Mouse (Mus musculus) liver, embryonic 11.5 days (tissue): ENCODE results near the gene Plcl1. TPM values are rescaled to one million over a fixed set of nuclear protein-coding genes. Genes with fewer than 3 reads are reported as not detected.

Source experiments
- ATAC-seq: fragments of 200-750 bp; cut with Nextera tagmentation; replicated peaks from 2 replicates; pipeline ENCODE4 v1.8.0; 2017; ENCODE audit warnings: moderate number of reproducible peaks, mild to moderate bottlenecking, moderate TSS enrichment, moderate library complexity; ENCODE audit not compliant: low FRiP score
- DNase-seq: peaks from one replicate; pipeline ENCODE4 v3.0.0-alpha.2; 2017; ENCODE audit warnings: low spot score
- H3K27ac ChIP-seq: fragments of 300-500 bp; sonication (generic); 2 replicates; pipeline ENCODE4 v1.5.1; 2014; ENCODE audit warnings: mild to moderate bottlenecking, low read depth, low read length, control low read depth
- H3K27me3 ChIP-seq: fragments of 300-500 bp; sonication (generic); replicated peaks from 2 replicates; pipeline ENCODE4 v1.6.1; 2014; ENCODE audit warnings: low read length, mixed read lengths; ENCODE audit not compliant: control insufficient read depth, insufficient read depth
- H3K36me3 ChIP-seq: fragments of 300-500 bp; sonication (generic); 2 replicates; pipeline ENCODE4 v1.6.1; 2014; ENCODE audit warnings: mild to moderate bottlenecking, low read length, moderate library complexity, mixed read lengths; ENCODE audit not compliant: control insufficient read depth, insufficient read depth
- H3K4me1 ChIP-seq: fragments of 300-500 bp; sonication (generic); replicated peaks from 2 replicates; pipeline ENCODE4 v1.6.1; 2014; ENCODE audit warnings: low read length, mixed read lengths; ENCODE audit not compliant: control insufficient read depth, insufficient read depth
- H3K4me2 ChIP-seq: fragments of 300-500 bp; sonication (generic); 2 replicates; pipeline ENCODE4 v1.6.1; 2014; ENCODE audit warnings: mild to moderate bottlenecking, control low read depth, moderate library complexity
- H3K4me3 ChIP-seq: fragments of 300-500 bp; sonication (generic); 2 replicates; pipeline ENCODE4 v1.5.1; 2014; ENCODE audit warnings: low read depth, low read length, control low read depth
- H3K9ac ChIP-seq: fragments of 300-500 bp; sonication (generic); 2 replicates; pipeline ENCODE4 v1.6.1; 2014; ENCODE audit warnings: low read depth, low read length, control low read depth
- H3K9me3 ChIP-seq: fragments of 300-500 bp; sonication (generic); 2 replicates; pipeline ENCODE4 v1.6.1; 2016; ENCODE audit warnings: low read length, inconsistent platforms, mixed read lengths; ENCODE audit not compliant: control insufficient read depth
- WGBS: fragments of 180-500 bp; shearing (Covaris S2); extraction: QIAGEN DNeasy Blood & Tissue Kit; methylation state at CpG from one replicate; pipeline ENCODE4 v1.1.7; 2014; 5-methylcytosine and 5-hydroxymethylcytosine counted together
- polyA plus RNA-seq: library from polyadenylated mRNA; unstranded; fragments of >200 nt; fragmentation: Nextera tagmentation; extraction: Ambion mirVana; gene quantifications from 2 replicates; pipeline ENCODE4 v1.2.1, GENCODE M21; 2014

Plcl1 gene
- polyA plus RNA-seq, 1 experiment from 2014 or later: 0.63 TPM

DNA sequence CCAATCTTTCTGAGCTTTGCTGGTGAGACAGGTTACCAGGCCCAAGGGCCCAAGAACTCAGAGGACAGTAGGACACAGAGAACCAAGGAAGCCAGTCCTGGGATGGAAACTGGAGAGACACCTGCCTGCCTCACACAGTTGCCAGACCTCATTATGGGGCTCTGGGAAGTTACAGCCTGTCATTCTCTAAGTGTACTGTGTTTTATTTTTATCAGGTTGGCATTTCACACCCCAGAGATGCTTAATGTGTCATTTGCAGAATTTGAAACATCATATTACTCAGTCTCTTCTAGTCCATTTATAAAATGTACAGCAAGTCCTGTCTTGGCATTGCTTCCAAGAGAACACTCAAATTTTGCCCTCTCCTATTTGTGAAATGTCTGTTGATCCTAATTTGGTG, 111.5 kb downstream of the Plcl1 start:
- H3K9ac ChIP-seq: no peak overlapping the region
- H3K36me3 ChIP-seq: no peaks in the 10 kb centered on the region
- DNase-seq (no peak), ATAC-seq (no peak)
- no peaks in the 10 kb centered on the region for H3K27me3 ChIP-seq
- no peaks in the 10 kb centered on the region for H3K9me3 ChIP-seq
- no peaks in the 10 kb centered on the region for H3K4me1 ChIP-seq
- H3K4me3 ChIP-seq: no peak overlapping the region
- H3K27ac ChIP-seq: no peak overlapping the region
- H3K4me2 ChIP-seq: no peak overlapping the region

DNA sequence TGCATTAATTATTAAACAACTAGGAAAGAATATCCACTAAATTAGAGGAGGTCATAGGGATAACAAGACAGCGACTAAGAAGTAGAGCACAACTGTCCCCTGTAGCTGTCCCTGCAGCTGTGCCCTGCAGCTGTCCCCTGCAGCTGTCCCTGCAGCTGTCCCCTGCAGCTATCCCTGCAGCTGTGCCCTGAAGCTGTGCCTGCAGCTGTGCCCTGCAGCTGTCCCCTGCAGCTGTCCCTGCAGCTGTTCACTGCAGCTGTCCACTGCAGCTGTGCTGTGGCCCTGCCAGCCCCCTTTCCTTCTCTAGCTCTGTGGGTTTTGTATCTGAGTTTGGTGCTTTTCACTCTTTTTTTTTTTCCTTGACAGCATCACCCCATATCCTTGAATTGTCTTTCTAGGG, 118.2 kb downstream of the Plcl1 start:
- no peak for ATAC-seq
- WGBS: 91% methylated on average over 1 of the region's 1 CpGs
- H3K4me1 ChIP-seq: no peaks in the 10 kb centered on the region
- no peaks in the 10 kb centered on the region for H3K27me3 ChIP-seq
- no peak overlapping the region for H3K4me2 ChIP-seq
- H3K9me3 ChIP-seq: no peaks in the 10 kb centered on the region
- H3K9ac ChIP-seq: no peak overlapping the region
- no peak for DNase-seq
- H3K36me3 ChIP-seq: no peaks in the 10 kb centered on the region
- no peak overlapping the region for H3K27ac ChIP-seq
- no peak overlapping the region for H3K4me3 ChIP-seq

DNA sequence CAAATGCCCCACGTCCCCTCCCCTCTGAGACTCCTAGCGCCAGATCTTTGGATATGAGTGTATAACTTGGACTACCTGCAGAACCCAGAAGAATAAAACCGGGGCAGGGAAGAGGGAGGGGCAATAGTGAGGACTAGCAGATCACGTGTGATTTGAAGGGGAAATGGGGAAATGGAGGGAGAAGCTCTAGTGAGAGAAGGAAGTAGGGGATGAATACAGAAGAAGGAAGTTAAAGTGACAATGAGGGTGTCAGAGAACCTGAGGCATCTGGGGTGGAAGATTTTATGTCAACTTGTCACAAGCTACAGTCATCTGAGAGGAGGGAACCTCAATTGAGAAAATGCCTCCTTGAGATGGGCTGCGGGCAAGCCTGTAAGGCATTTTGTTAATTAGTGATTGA, 119.4 kb downstream of the Plcl1 start:
- Histone ChIP-seq H3K9ac (no peak overlapping the region), H3K4me1 (no peaks in the 10 kb centered on the region), H3K36me3 (no peaks in the 10 kb centered on the region), H3K4me3 (no peak overlapping the region), H3K27ac (no peak overlapping the region), H3K27me3 (no peaks in the 10 kb centered on the region), H3K9me3 (no peaks in the 10 kb centered on the region), H3K4me2 (no peak overlapping the region)
- no peak for DNase-seq
- ATAC-seq: no peak
- WGBS: 56% methylated on average over 5 of the region's 5 CpGs

DNA sequence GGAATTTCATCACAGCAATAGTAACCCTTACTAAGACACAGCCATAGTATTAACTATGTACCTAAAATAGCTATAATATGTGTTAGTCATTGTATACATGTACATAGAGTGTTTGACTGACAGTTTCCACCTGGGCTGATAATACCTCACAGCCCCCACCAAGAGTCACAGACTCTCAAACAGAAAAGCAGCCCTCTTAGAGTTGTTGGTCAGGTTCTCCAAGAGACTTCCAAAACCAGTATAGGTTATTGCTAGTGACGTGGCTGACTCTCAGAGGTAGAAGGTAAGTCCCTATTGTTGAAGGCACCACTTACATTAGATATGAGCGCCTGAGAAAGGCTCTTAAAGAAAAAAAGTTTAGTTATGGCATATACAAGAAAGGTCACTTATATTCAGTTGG, 120.0 kb downstream of the Plcl1 start:
- Histone ChIP-seq H3K27ac (no peak overlapping the region), H3K4me1 (no peaks in the 10 kb centered on the region), H3K4me2 (no peak overlapping the region), H3K36me3 (no peaks in the 10 kb centered on the region), H3K9me3 (no peaks in the 10 kb centered on the region), H3K4me3 (no peak overlapping the region), H3K27me3 (no peaks in the 10 kb centered on the region), H3K9ac (no peak overlapping the region)
- DNase-seq (no peak), ATAC-seq (no peak)
- WGBS: 84% methylated on average over 2 of the region's 2 CpGs

DNA sequence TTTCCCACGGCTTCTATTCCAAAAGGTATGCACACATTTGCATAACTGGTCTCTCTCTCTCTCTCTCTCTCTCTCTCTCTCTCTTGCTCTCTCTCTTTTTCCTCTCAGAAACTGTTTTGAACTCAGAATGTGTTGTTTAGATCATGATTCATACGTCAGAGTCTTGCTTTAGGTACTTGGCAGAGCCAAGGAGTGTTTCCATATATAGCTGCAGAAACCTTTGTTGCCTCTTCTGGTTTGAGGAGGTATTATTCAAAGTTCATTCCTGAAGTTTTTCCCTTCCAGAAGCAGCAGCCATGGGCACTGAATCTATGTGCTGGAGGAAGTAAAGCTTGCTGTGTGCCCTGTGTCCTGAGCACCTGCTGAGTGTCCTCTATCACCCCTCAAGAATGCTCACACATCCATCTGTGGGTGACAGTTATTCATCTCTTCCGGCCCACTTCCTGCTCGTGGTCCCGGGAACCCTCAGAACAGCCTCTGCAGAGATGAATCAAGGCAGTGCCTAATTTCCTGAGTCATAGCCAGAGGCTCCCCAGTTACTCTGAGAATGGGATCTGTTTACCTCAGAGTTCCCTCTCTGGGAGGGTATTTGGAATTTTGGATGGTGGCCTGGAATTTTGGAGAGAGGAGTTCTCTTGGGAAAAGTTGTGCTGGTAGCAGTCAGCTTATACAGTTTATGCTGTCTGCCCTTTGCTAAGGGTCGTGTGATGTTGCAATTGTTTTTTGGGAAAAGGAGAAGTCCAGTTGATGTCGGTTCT, 123.0 kb downstream of the Plcl1 start:
- H3K4me1 ChIP-seq: no peaks in the 10 kb centered on the region
- H3K27ac ChIP-seq: no peak overlapping the region
- no peaks in the 10 kb centered on the region for H3K27me3 ChIP-seq
- WGBS: 40% methylated on average over 7 of the region's 7 CpGs
- DNase-seq: no peak
- no peaks in the 10 kb centered on the region for H3K36me3 ChIP-seq
- H3K9ac ChIP-seq: no peak overlapping the region
- H3K9me3 ChIP-seq: no peaks in the 10 kb centered on the region
- no peak overlapping the region for H3K4me2 ChIP-seq
- ATAC-seq: no peak
- no peak overlapping the region for H3K4me3 ChIP-seq

DNA sequence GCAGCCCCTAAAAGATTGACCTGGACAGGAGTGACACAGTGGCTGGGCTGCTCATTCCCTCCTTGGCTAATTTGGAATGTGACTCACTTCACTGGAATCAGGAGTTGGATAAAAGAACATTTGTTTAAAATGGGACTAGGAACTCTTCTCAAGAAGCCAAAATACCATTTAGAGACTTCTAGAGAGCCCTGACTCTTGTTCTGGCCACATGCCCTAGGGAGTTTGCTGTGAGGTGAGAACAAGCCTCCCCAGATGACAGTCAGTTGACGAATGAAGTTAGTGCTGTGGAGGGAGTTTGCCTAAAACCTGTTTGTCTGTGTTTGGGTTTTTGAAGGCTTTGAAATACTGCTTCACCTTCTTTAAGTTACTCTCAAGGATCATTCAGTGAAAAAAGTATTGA, 128.1 kb downstream of the Plcl1 start:
- Histone ChIP-seq H3K9me3 (no peaks in the 10 kb centered on the region), H3K4me1 (no peaks in the 10 kb centered on the region), H3K27me3 (no peaks in the 10 kb centered on the region), H3K36me3 (no peaks in the 10 kb centered on the region), H3K9ac (no peak overlapping the region), H3K4me2 (no peak overlapping the region), H3K27ac (no peak overlapping the region), H3K4me3 (no peak overlapping the region)
- no peak for DNase-seq
- 63% methylated on average over 1 of the region's 1 CpGs for WGBS
- no peak for ATAC-seq

DNA sequence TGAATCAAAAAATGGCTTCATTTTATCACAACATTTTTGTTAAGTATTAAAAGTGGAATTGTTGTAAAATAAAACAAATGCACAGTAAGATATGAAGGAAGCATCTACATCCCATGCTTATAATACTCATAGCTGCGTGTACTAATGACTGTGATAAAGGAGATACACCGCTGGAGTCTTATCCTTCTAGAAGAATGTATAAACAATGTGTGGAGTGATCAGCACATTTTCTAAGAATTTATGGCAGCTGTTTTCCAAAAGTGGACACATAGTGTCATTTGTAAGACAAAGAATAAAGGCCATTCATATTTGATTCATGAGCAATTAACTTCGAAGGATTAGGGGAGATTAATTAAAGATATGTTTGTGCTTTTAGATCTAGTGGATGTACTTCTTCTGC, 148.7 kb downstream of the Plcl1 start:
- no peaks in the 10 kb centered on the region for H3K4me1 ChIP-seq
- DNase-seq: no peak
- H3K4me2 ChIP-seq: no peak overlapping the region
- ATAC-seq: no peak
- H3K9me3 ChIP-seq: no peaks in the 10 kb centered on the region
- no peak overlapping the region for H3K4me3 ChIP-seq
- no peak overlapping the region for H3K27ac ChIP-seq
- H3K36me3 ChIP-seq: no peaks in the 10 kb centered on the region
- H3K27me3 ChIP-seq: no peaks in the 10 kb centered on the region
- no peak overlapping the region for H3K9ac ChIP-seq
- 66% methylated on average over 3 of the region's 3 CpGs for WGBS

DNA sequence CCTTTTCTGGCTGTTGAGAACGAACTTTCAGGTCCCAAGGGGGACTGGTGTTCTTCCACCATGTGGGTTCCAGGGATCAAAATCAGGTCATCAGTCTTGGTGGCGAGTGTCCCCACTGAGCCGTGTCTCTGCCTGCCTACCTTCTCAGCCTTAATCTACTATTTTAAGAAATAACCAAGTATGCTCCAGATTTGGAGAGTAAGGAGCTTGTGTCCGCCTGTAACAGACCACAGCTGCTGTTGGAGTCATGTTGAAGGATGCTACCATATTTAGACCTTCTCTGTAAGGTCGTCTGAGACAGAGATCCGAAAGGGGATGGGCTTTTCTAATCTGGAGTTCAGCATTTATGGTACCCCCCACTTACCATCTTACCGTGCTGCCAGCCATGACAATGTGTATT, 152.2 kb downstream of the Plcl1 start:
- WGBS: 78% methylated on average over 7 of the region's 7 CpGs
- Histone ChIP-seq H3K27me3 (no peaks in the 10 kb centered on the region), H3K4me1 (no peaks in the 10 kb centered on the region), H3K9ac (no peak overlapping the region), H3K4me2 (no peak overlapping the region), H3K27ac (no peak overlapping the region), H3K4me3 (no peak overlapping the region), H3K9me3 (no peaks in the 10 kb centered on the region), H3K36me3 (no peaks in the 10 kb centered on the region)
- DNase-seq: no peak
- ATAC-seq: no peak

DNA sequence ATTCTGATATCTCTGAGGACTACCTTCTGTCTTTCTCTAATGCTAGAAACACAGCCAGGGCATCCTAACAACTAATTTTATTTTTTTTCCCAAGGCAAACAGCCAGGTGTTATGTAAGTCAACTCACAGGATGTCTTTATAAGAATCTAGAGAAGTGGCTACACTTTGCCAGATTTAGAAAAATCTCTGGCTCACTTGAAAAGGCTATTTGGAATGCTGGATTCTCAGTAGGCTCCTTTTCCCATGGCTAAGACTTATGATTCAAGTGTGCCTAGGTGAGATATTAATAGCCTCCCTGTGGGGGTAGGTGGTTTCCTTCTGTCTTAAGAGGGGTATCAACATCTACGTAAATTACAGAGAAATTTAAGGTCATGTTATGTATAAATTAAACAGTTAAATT, 152.7 kb downstream of the Plcl1 start:
- H3K9ac ChIP-seq: no peak overlapping the region
- no peaks in the 10 kb centered on the region for H3K4me1 ChIP-seq
- H3K36me3 ChIP-seq: no peaks in the 10 kb centered on the region
- ATAC-seq (no peak), DNase-seq (no peak)
- H3K27me3 ChIP-seq: no peaks in the 10 kb centered on the region
- H3K27ac ChIP-seq: no peak overlapping the region
- 83% methylated on average over 1 of the region's 1 CpGs for WGBS
- H3K4me2 ChIP-seq: no peak overlapping the region
- H3K9me3 ChIP-seq: no peaks in the 10 kb centered on the region
- H3K4me3 ChIP-seq: no peak overlapping the region
